Mouse (Mus musculus): ENCODE data around the gene Acvr1.

DNA sequence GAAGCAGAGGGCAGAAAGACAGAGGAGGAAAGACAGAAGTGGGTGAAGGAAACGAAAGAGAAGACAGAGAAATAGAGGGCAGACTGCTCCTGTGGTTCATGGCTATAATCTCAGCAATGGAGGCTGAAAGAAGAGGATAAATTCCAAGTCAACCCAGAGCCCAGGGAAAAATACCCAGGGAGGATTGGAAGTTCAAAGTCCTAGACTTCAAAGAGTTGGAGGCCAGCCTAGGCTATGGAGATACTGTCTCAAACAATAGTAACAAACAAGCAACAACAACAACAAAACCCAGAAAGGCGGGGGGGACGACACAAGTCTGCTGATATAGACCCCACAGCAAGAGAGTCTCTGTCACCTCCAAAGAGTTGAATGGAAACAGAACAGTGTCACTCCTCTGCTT is 14.7 kb downstream of the Acvr1 start:
- TF ChIP-seq CTCF (IDR thresholded peaks at IDR 0.05; ENCODE audit: low read depth) (no peak), EP300 (optimal IDR thresholded peaks at IDR 0.05) (no peak)
